Mouse (Mus musculus) lung, postnatal 0 days (tissue): ENCODE results near the gene Dvl2. TPM values are rescaled to one million over a fixed set of nuclear protein-coding genes. Genes with fewer than 3 reads are reported as not detected.

Experiments used
- ATAC-seq: fragments of 200-750 bp; cut with Nextera tagmentation; 2 replicates; pipeline ENCODE4 v1.8.0; 2017; ENCODE audit warnings: moderate library complexity
- DNase-seq: peaks from one replicate; pipeline ENCODE4 v3.0.0-alpha.2; 2016; ENCODE audit warnings: low spot score
- H3K27ac ChIP-seq: fragments of 300-500 bp; sonication (generic); 2 replicates; pipeline ENCODE4 v1.5.1; 2014; ENCODE audit warnings: antibody characterized with exemption, mild to moderate bottlenecking, low read length, mixed read lengths
- H3K27me3 ChIP-seq: fragments of 300-500 bp; sonication (generic); replicated peaks from 2 replicates; pipeline ENCODE4 v1.6.1; 2014; ENCODE audit warnings: low read length, mixed read lengths; ENCODE audit not compliant: insufficient read depth
- H3K36me3 ChIP-seq: fragments of 300-500 bp; sonication (generic); 2 replicates; pipeline ENCODE4 v1.6.1; 2014; ENCODE audit warnings: low read length, mixed read lengths; ENCODE audit not compliant: insufficient read depth
- H3K4me1 ChIP-seq: fragments of 300-500 bp; sonication (generic); 2 replicates; pipeline ENCODE4 v1.6.1; 2014; ENCODE audit warnings: antibody characterized with exemption, low read depth, low read length, mixed read lengths; ENCODE audit not compliant: insufficient read depth
- H3K4me2 ChIP-seq: fragments of 300-500 bp; sonication (generic); replicated peaks from 2 replicates; pipeline ENCODE4 v1.6.1; 2014; ENCODE audit warnings: low read depth, mild to moderate bottlenecking, low read length, moderate library complexity, mixed read lengths
- H3K4me3 ChIP-seq: fragments of 300-500 bp; sonication (generic); 2 replicates; pipeline ENCODE4 v1.5.1; 2014; ENCODE audit warnings: low read depth, low read length
- H3K9ac ChIP-seq: fragments of 300-500 bp; sonication (generic); replicated peaks from 2 replicates; pipeline ENCODE4 v1.6.1; 2014; ENCODE audit warnings: low read depth, mild to moderate bottlenecking
- H3K9me3 ChIP-seq: fragments of 300-500 bp; sonication (generic); 2 replicates; pipeline ENCODE4 v1.6.1; 2016; ENCODE audit warnings: low read length, mixed read lengths
- CTCF ChIP-seq: IDR thresholded peaks from 2 replicates; pipeline ENCODE4 v1.5.1; 2016; ENCODE audit warnings: antibody characterized with exemption, mild to moderate bottlenecking
- EP300 ChIP-seq: IDR thresholded peaks from 2 replicates; pipeline ENCODE4 v1.6.1; 2016; ENCODE audit warnings: antibody characterized with exemption, mild to moderate bottlenecking, control low read depth
- WGBS: fragments of 180-500 bp; shearing (Covaris S2); extraction: QIAGEN DNeasy Blood & Tissue Kit; methylation state at CpG from one replicate; pipeline ENCODE4 v1.1.7; 2014; 5-methylcytosine and 5-hydroxymethylcytosine counted together
- polyA plus RNA-seq: library from polyadenylated mRNA; unstranded; fragments of >200 nt; fragmentation: Nextera tagmentation; extraction: Ambion mirVana; gene quantifications from 2 replicates; pipeline ENCODE4 v1.2.1, GENCODE M21; 2015

Dvl2 gene
- polyA plus RNA-seq, 1 experiment from 2014 or later = 14.6 TPM

GRCm38 (mm10) chr11:70038174-70038573 lies 37.8 kb downstream of the Dvl2 start:
- 54% methylated on average over 7 of the region's 7 CpGs for WGBS
- Histone ChIP-seq H3K9me3 (no peaks in the 10 kb centered on the region), H3K4me2 (no peak overlapping the region), H3K27me3 (no peaks in the 10 kb centered on the region), H3K9ac (no peak overlapping the region), H3K4me1 (no peaks in the 10 kb centered on the region), H3K36me3 (no peaks in the 10 kb centered on the region), H3K4me3 (no peak overlapping the region), H3K27ac (no peak overlapping the region)
- peak; percentile 31; the same call in 1 of the 2 replicates for TF ChIP-seq EP300
- TF ChIP-seq CTCF = no peak
- DNase-seq (no peak), ATAC-seq (peak; percentile 65)

GRCm38 (mm10) chr11:70039631-70040030 lies 39.2 kb downstream of the Dvl2 start:
- Histone ChIP-seq H3K9me3 (no peaks in the 10 kb centered on the region), H3K9ac (no peak overlapping the region), H3K4me1 (no peaks in the 10 kb centered on the region), H3K27ac (no peak overlapping the region), H3K27me3 (no peaks in the 10 kb centered on the region), H3K4me2 (no peak overlapping the region), H3K4me3 (no peak overlapping the region), H3K36me3 (no peaks in the 10 kb centered on the region)
- DNase-seq (no peak), ATAC-seq (no peak)
- no peak for TF ChIP-seq CTCF
- TF ChIP-seq EP300 = no peak
- WGBS = 89% methylated on average over 10 of the region's 10 CpGs

- no peak for DNase-seq
- no peaks in the 10 kb centered on the region for H3K9me3 ChIP-seq
- H3K27me3 ChIP-seq = no peaks in the 10 kb centered on the region
- no peak overlapping the region for H3K9ac ChIP-seq
- H3K36me3 ChIP-seq = no peaks in the 10 kb centered on the region
- H3K4me3 ChIP-seq = no peak overlapping the region
- H3K4me2 ChIP-seq = no peak overlapping the region
- TF ChIP-seq EP300 (no peak), CTCF (no peak)
- no peak for ATAC-seq
- WGBS = 77% methylated on average over 6 of the region's 7 CpGs
- H3K4me1 ChIP-seq = no peaks in the 10 kb centered on the region
- no peak overlapping the region for H3K27ac ChIP-seq
These were observed 39.8 kb downstream of the Dvl2 start for GRCm38 (mm10) chr11:70040184-70040583.

- no peak overlapping the region for H3K27ac ChIP-seq
- DNase-seq (no peak), ATAC-seq (no peak)
- no peak overlapping the region for H3K9ac ChIP-seq
- no peaks in the 10 kb centered on the region for H3K9me3 ChIP-seq
- H3K4me3 ChIP-seq = no peak overlapping the region
- TF ChIP-seq CTCF (no peak), EP300 (no peak)
- H3K36me3 ChIP-seq = no peaks in the 10 kb centered on the region
- no peaks in the 10 kb centered on the region for H3K27me3 ChIP-seq
- H3K4me2 ChIP-seq = no peak overlapping the region
- WGBS = 87% methylated on average over 17 of the region's 23 CpGs
- no peaks in the 10 kb centered on the region for H3K4me1 ChIP-seq
These were observed 42.1 kb downstream of the Dvl2 start for GRCm38 (mm10) chr11:70042309-70043085.

GRCm38 (mm10) chr11:70043665-70044064 lies 43.3 kb downstream of the Dvl2 start:
- TF ChIP-seq EP300 (no peak), CTCF (no peak)
- Histone ChIP-seq H3K27ac (no peak overlapping the region), H3K27me3 (no peaks in the 10 kb centered on the region), H3K4me3 (no peak overlapping the region), H3K9me3 (no peaks in the 10 kb centered on the region), H3K4me2 (no peak overlapping the region), H3K9ac (no peak overlapping the region), H3K36me3 (no peaks in the 10 kb centered on the region), H3K4me1 (no peaks in the 10 kb centered on the region)
- 82% methylated on average over 7 of the region's 7 CpGs for WGBS
- no peak for ATAC-seq
- DNase-seq = no peak

- ATAC-seq = peak; percentile 26; the same call in 1 of the 2 replicates
- no peak for DNase-seq
- 35% methylated on average over 9 of the region's 9 CpGs for WGBS
These were observed 45.0 kb downstream of the Dvl2 start for GRCm38 (mm10) chr11:70045435-70045834.

More at GRCm38 (mm10) chr11:70045435-70045834, 45.0 kb downstream of the Dvl2 start:
- H3K4me3 ChIP-seq = no peak overlapping the region
- H3K9ac ChIP-seq = no peak overlapping the region
- no peaks in the 10 kb centered on the region for H3K9me3 ChIP-seq
- no peak overlapping the region for H3K4me2 ChIP-seq
- H3K36me3 ChIP-seq = no peaks in the 10 kb centered on the region
- H3K27ac ChIP-seq = no peak overlapping the region
- TF ChIP-seq EP300 = no peak
- no peak for TF ChIP-seq CTCF
- no peaks in the 10 kb centered on the region for H3K27me3 ChIP-seq
- no peaks in the 10 kb centered on the region for H3K4me1 ChIP-seq
